Mouse (Mus musculus): ENCODE results near the gene Btbd9.

Btbd9 gene

DNA sequence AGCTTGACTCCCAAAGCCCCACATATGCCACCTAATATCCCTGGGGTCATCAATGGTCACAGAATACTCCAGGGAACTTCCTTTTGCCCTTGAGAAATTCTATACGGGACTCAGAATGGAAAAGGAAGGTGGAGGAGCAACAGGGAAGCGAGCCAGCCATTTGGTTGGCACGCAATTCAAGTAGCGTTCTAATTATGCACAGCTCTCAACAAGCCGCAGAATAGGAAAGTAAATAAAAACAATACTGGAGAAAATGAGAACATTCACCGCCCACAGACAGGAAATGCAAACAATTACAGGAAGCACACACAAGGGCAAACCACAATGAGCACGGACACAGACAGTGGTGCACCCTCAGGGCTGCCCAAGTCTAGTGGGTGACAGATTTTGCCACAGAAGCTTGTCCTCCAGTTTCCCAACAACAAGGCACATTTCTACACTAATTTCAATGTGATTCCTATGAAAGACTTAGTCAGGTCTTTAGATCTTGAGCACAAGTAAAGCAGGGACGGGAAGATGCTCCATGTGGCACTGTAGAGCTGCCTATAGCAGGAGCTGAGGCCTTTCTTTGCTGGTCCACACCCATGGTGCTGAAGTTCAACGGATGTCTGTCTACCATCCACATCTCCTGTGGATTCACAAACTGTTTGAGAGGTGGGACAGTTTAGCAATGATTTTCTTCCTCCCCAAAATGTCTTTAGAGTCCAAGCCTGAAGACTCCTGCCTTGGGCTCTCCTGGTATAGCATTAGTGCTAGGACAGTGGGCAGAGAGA, 232.4 kb downstream of the Btbd9 start:
- peak in 1 of 2 experiments; percentile 30 for DNase-seq (ENCODE audit: inconsistent age in 2 of 2, low spot score in 1 of 2)

DNA sequence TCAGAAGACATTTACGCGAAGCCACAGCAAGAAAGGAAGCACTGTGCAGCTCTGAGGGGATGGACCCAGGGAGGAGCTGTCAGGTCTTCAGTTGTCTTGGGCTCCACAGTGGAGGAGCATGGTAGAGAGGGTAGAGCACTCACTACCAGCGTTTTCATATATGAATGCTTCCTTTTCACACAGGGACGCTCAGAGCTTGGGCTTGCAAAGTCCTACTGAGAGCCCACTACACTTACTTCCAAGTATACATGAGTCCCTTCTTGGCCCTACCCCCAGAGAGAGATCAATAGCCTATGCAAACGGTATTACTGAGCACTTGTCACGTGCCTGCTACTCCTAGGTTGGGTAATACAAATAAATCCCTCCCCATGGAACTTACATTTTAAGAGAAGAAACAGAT, 234.7 kb downstream of the Btbd9 start:
- no peak for DNase-seq (ENCODE audit: inconsistent age in 2 of 2, low spot score in 1 of 2)

GRCm38 (mm10) chr17:30340495-30341126, 235.7 kb downstream of the Btbd9 start:
- no peak for DNase-seq (ENCODE audit: inconsistent age in 2 of 2, low spot score in 1 of 2)

GRCm38 (mm10) chr17:30339317-30339716, 237.0 kb downstream of the Btbd9 start:
- no peak for DNase-seq (ENCODE audit: inconsistent age in 2 of 2, low spot score in 1 of 2)

DNA sequence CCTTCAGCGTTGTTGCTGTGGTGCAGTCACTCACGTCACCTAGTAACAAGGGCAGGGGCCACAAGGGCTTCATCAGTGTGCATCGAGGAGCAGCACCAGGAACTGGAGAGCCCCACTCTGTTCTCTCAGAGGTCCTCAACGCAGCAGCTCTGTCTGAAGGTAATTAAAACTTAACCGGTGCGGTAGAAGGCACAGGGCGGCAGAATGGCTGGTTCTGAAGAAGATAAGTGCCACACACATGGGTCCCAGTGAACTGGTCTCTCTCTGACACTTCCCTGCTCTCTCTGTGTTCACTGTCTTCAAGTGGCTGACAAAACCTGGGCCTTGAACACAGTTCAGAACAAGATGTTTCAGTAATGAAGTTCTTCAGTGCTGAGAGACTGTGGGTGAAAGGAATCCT, 239.5 kb downstream of the Btbd9 start:
- DNase-seq (ENCODE audit: inconsistent age in 2 of 2, low spot score in 1 of 2) = no peak

GRCm38 (mm10) chr17:30336280-30336679, 240.0 kb downstream of the Btbd9 start:
- no peak for DNase-seq (ENCODE audit: inconsistent age in 2 of 2, low spot score in 1 of 2)

GRCm38 (mm10) chr17:30335746-30336145, 240.5 kb downstream of the Btbd9 start:
- DNase-seq (ENCODE audit: inconsistent age in 2 of 2, low spot score in 1 of 2) = no peak

DNA sequence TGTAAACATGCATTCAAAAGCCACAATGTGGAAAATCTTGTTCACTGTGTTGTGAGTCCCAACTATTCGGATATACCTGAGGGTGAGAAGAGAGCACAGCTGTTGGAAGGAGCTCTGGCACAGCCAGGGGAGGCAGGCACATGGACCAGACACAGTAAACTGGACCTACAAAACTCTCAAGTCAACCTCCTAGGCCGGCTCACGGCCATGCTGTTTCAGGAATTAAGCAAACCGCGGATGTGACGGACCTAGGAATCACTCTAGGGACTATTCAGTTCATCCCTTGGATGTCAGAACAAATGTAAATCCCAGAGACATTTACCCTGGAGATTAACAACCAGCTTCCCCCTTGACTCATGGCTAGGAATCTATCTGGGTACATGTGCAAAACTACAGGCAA, 242.0 kb downstream of the Btbd9 start:
- DNase-seq (ENCODE audit: inconsistent age in 2 of 2, low spot score in 1 of 2) = no peak

GRCm38 (mm10) chr17:30333136-30333535, 243.2 kb downstream of the Btbd9 start:
- no peak for DNase-seq (ENCODE audit: inconsistent age in 2 of 2, low spot score in 1 of 2)

- DNase-seq (ENCODE audit: inconsistent age in 2 of 2, low spot score in 1 of 2) = no peak
Observed at GRCm38 (mm10) chr17:30331380-30331779, 244.9 kb downstream of the Btbd9 start.

DNA sequence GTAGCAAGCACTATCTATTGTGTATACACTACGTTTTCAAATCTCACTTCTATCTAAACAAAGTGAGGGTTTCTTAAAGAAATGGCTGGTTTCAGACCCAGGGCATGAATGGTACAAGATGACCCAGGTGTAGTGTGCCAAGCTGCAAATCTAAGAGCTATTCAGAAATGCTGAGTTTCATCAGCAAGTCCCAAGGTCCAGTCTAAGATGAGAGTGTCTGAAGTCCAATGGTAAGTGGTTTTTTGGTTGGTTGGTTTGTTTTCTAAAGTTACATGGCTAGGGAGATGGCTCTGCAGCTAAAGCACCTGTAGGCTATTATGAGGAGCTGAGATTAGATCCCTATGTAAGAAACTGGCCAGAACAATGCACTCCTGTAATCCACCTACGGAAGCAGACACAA, 246.8 kb downstream of the Btbd9 start:
- no peak for DNase-seq (ENCODE audit: inconsistent age in 2 of 2, low spot score in 1 of 2)

DNA sequence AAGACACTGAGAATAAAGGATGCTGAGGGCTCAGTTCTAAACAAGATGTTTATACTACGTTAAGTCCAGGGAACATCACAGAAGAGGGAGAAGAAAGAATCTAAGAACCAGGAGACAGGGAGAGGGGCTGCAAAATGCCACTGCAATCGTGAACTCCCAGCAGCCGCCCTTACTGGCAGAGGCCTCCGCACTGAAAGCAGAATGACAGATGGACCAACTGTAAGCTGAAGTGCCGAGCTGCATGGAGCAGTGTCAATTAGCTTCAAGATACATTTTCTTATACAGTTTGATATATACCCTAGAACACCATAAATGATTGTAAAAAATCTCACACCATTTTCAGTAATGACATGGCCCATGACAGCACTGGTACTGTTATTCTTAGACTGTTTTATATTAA, 247.4 kb downstream of the Btbd9 start:
- no peak for DNase-seq (ENCODE audit: inconsistent age in 2 of 2, low spot score in 1 of 2)

- DNase-seq (ENCODE audit: inconsistent age in 2 of 2, low spot score in 1 of 2) = no peak
Observed at GRCm38 (mm10) chr17:30326906-30327305, 249.4 kb downstream of the Btbd9 start.

DNA sequence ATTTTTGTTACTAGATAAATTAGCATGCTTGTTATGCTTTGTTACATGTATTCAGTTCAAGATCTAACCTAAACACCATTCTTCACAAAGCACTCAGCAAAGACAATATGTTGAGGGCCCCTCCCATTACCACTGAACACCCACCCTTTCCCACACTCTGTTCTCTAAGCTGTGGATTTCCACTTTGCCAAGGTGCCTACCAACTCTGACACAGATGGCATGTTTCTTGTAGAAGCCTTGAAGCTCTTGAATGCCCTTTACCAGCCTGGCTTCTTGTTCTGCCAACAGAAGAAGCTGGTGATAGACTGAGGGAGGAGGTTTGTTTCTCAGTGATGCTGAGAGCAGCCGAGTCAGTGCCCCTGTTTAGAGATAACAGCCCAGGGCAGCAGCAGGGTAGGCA, 256.0 kb downstream of the Btbd9 start:
- DNase-seq (ENCODE audit: inconsistent age in 2 of 2, low spot score in 1 of 2) = no peak

GRCm38 (mm10) chr17:30312688-30313087, 263.6 kb downstream of the Btbd9 start:
- DNase-seq (ENCODE audit: inconsistent age in 2 of 2, low spot score in 1 of 2) = no peak

DNA sequence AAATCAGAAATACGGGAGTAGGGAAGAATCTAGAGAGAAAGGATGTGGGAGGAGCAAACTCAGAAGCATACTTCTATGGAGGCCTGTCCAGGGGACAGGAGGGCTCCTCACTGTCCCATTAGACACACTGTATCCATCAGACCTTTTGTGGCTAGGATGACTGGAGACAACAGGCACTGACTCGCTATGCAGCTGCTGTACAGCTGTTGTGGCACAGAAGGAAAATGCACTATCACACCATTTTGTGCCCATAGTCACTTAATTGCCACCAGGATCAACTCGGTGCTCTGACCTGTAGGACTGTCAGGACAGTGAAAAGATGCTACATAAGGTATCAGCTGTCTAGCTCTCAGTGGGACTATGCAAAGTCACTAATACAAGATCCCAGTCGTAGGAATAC, 266.7 kb downstream of the Btbd9 start:
- no peak for DNase-seq (ENCODE audit: inconsistent age in 2 of 2, low spot score in 1 of 2)

GRCm38 (mm10) chr17:30308889-30309288, 267.4 kb downstream of the Btbd9 start:
- DNase-seq (ENCODE audit: inconsistent age in 2 of 2, low spot score in 1 of 2) = no peak

- DNase-seq (ENCODE audit: inconsistent age in 2 of 2, low spot score in 1 of 2) = peak; percentile 16 to 41
Observed at GRCm38 (mm10) chr17:30308317-30308716, 268.0 kb downstream of the Btbd9 start.

DNA sequence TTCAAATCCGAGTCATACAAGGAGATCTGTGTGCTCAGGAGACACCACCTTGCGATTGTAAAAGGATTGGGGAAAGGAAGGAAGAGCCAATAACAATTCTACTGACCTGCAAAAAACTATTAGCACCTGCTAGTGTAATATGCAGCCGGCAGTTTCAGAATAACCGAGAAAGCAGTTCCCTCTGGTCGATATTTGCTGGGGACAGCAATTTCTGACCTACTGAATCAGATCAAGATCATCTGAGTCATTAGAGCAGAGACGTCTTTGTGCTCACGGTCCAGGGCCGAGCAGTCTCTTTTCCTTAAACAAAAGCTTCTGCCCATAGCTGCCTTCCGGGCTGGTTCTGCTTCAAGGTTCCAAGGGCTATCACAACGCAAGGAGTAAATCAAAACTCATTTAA, 269.1 kb downstream of the Btbd9 start:
- DNase-seq (ENCODE audit: inconsistent age in 2 of 2, low spot score in 1 of 2) = no peak

GRCm38 (mm10) chr17:30304766-30305165, 271.5 kb downstream of the Btbd9 start:
- DNase-seq (ENCODE audit: inconsistent age in 2 of 2, low spot score in 1 of 2) = no peak

- no peak for DNase-seq (ENCODE audit: inconsistent age in 2 of 2, low spot score in 1 of 2)
Observed at GRCm38 (mm10) chr17:30301338-30301737, 274.9 kb downstream of the Btbd9 start.

- DNase-seq (ENCODE audit: inconsistent age in 2 of 2, low spot score in 1 of 2) = no peak
Observed at GRCm38 (mm10) chr17:30297432-30297831, 278.9 kb downstream of the Btbd9 start.

DNA sequence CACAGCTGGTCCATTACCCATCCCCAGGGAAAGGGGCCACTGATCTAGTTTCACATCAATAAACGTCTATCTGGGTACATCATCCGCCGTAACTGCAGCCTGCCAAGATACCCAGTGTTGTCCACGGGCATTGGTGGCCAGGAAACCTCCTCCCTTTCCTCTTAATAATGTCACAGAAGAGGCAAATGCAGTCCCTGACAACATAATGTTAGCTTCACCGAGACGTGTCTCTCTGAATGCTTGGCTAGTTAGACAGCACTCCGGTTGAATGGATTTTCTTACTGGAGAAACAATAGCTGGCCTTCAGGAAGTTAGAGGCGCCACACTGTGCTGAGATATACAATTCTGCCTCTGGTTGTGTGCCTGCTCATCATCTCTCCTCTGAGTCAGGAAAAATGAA, 280.2 kb downstream of the Btbd9 start:
- no peak for DNase-seq (ENCODE audit: inconsistent age in 2 of 2, low spot score in 1 of 2)
